Mouse (Mus musculus) T-helper 17 cell (primary cell): Measurements from ENCODE around the gene Gramd4.
"Not testable (repeated sequence)": the region's sequence is repeated elsewhere in the genome, so short reads cannot be mapped to it uniquely, and the experiment has no call there.

ENCODE experiments used
- in situ Hi-C, 2 experiments: fragments of 300-600 bp; cut with MboI, MseI; formaldehyde crosslinking; loops; 1 replicate in 1 of 2; 2 replicates in 1 of 2; pipeline ENCODE4 v1.15.1; 2025; ENCODE audit warnings: high pct_unique_total_duplicates in 2 of 2

Gene Gramd4

GRCm38 (mm10) chr15:86089091-86089744 is 31.7 kb downstream of the Gramd4 start:
- in situ Hi-C loops, result no loop called here

GRCm38 (mm10) chr15:86089991-86090529 is 32.6 kb downstream of the Gramd4 start:
- in situ Hi-C loops, result no loop called here

GRCm38 (mm10) chr15:86090578-86090977 is 33.1 kb downstream of the Gramd4 start:
- in situ Hi-C loops, result no loop called here

GRCm38 (mm10) chr15:86091201-86091997 is 33.9 kb downstream of the Gramd4 start:
- in situ Hi-C loops, result no loop called here

- in situ Hi-C loops, result no loop called here
Measured at GRCm38 (mm10) chr15:86091998-86092670, 34.6 kb downstream of the Gramd4 start.

- in situ Hi-C loops, result no loop called here
Measured at GRCm38 (mm10) chr15:86093236-86093635, 35.7 kb downstream of the Gramd4 start.

GRCm38 (mm10) chr15:86094324-86095121 is 37.0 kb downstream of the Gramd4 start:
- in situ Hi-C loops, result no loop called here

GRCm38 (mm10) chr15:86095722-86096603 is 38.5 kb downstream of the Gramd4 start:
- in situ Hi-C loops, result no loop called here

- in situ Hi-C loops, result not testable (repeated sequence)
Measured at GRCm38 (mm10) chr15:86096604-86097020, 39.1 kb downstream of the Gramd4 start.

GRCm38 (mm10) chr15:86097871-86098270 is 40.4 kb downstream of the Gramd4 start:
- in situ Hi-C loops, result no loop called here

GRCm38 (mm10) chr15:86101585-86101984 is 44.1 kb downstream of the Gramd4 start:
- in situ Hi-C loops, result no loop called here

- in situ Hi-C loops, result no loop called here
Measured at GRCm38 (mm10) chr15:86102308-86102707, 44.8 kb downstream of the Gramd4 start.

GRCm38 (mm10) chr15:86104401-86105344 is 47.2 kb downstream of the Gramd4 start:
- in situ Hi-C loops, result no loop called here

- in situ Hi-C loops, result no loop called here
Measured at GRCm38 (mm10) chr15:86105345-86105697, 47.8 kb downstream of the Gramd4 start.

- in situ Hi-C loops, result no loop called here
Measured at GRCm38 (mm10) chr15:86105751-86106150, 48.3 kb downstream of the Gramd4 start.

- in situ Hi-C loops, result no loop called here
Measured at GRCm38 (mm10) chr15:86107831-86108471, 50.5 kb downstream of the Gramd4 start.

- in situ Hi-C loops, result no loop called here
Measured at GRCm38 (mm10) chr15:86109245-86109644, 51.8 kb downstream of the Gramd4 start.

- in situ Hi-C loops, result no loop called here
Measured at GRCm38 (mm10) chr15:86109650-86110211, 52.2 kb downstream of the Gramd4 start.
